Mouse (Mus musculus) hindbrain, postnatal 0 days (tissue): ENCODE results near the gene Pcsk5. TPM values are rescaled to one million over a fixed set of nuclear protein-coding genes. Genes with fewer than 3 reads are reported as not detected.
A peak's percentile ranks its signal among the peaks of the same experiment; 100 is the strongest.

Source experiments
- ATAC-seq: fragments of 200-750 bp; cut with Nextera tagmentation; 2 replicates; pipeline ENCODE4 v1.8.0; 2017; ENCODE audit warnings: mild to moderate bottlenecking, moderate TSS enrichment, moderate library complexity
- DNase-seq: peaks from one replicate; pipeline ENCODE4 v3.0.0-alpha.2; 2015; ENCODE audit warnings: low spot score
- H3K27ac ChIP-seq: fragments of 300-500 bp; sonication (generic); 2 replicates; pipeline ENCODE4 v1.5.1; 2014; ENCODE audit warnings: mild to moderate bottlenecking
- H3K27me3 ChIP-seq: fragments of 300-500 bp; sonication (generic); 2 replicates; pipeline ENCODE4 v1.6.1; 2014; ENCODE audit warnings: low read length, mixed read lengths; ENCODE audit not compliant: insufficient read depth
- H3K36me3 ChIP-seq: fragments of 300-500 bp; sonication (generic); 2 replicates; pipeline ENCODE4 v1.6.1; 2014; ENCODE audit warnings: low read length, mixed read lengths; ENCODE audit not compliant: insufficient read depth
- H3K4me1 ChIP-seq: fragments of 300-500 bp; sonication (generic); 2 replicates; pipeline ENCODE4 v1.6.1; 2014; ENCODE audit warnings: antibody characterized with exemption, low read length, mixed read lengths; ENCODE audit not compliant: insufficient read depth
- H3K4me2 ChIP-seq: fragments of 300-500 bp; sonication (generic); 2 replicates; pipeline ENCODE4 v1.6.1; 2014; ENCODE audit warnings: low read depth, mild to moderate bottlenecking, low read length, moderate library complexity, mixed read lengths
- H3K4me3 ChIP-seq: fragments of 300-500 bp; sonication (generic); 2 replicates; pipeline ENCODE4 v1.5.1; 2014; ENCODE audit warnings: low read length
- H3K9ac ChIP-seq: fragments of 300-500 bp; sonication (generic); replicated peaks from 2 replicates; pipeline ENCODE4 v1.6.1; 2014; ENCODE audit warnings: mild to moderate bottlenecking, low read length, moderate library complexity, mixed read lengths
- H3K9me3 ChIP-seq: fragments of 300-500 bp; sonication (generic); 2 replicates; pipeline ENCODE4 v1.6.1; 2016; ENCODE audit warnings: low read length, mixed read lengths
- CTCF ChIP-seq: IDR thresholded peaks from 2 replicates; pipeline ENCODE4 v1.5.1; 2016; ENCODE audit warnings: antibody characterized with exemption, control low read depth, low read depth
- WGBS: fragments of 180-500 bp; shearing (Covaris S2); extraction: QIAGEN DNeasy Blood & Tissue Kit; methylation state at CpG from one replicate; pipeline ENCODE4 v1.1.7; 2014; 5-methylcytosine and 5-hydroxymethylcytosine counted together
- polyA plus RNA-seq: library from polyadenylated mRNA; unstranded; fragments of >200 nt; fragmentation: Nextera tagmentation; extraction: Ambion mirVana; gene quantifications from 2 replicates; pipeline ENCODE4 v1.2.1, GENCODE M21; 2015
- total RNA-seq: library from RNA; depleted of rRNA; stranded (reverse); fragments of >200 nt; gene quantifications from 2 replicates; pipeline ENCODE4 v1.2.3, GENCODE M21; 2014

Pcsk5 gene
- total and polyA plus RNA-seq, 2 experiments from 2014 or later, result 12.4 to 16.2 TPM

GRCm38 (mm10) chr19:17745380-17745779, 92.1 kb downstream of the Pcsk5 start:
- 89% methylated on average over 2 of the region's 2 CpGs for WGBS
- Histone ChIP-seq H3K9ac (no peak overlapping the region), H3K4me1 (no peaks in the 10 kb centered on the region), H3K4me2 (no peak overlapping the region), H3K9me3 (no peaks in the 10 kb centered on the region), H3K27me3 (no peaks in the 10 kb centered on the region), H3K27ac (no peak overlapping the region), H3K36me3 (no peaks in the 10 kb centered on the region), H3K4me3 (no peak overlapping the region)
- no peak for ATAC-seq
- no peak for TF ChIP-seq CTCF
- no peak for DNase-seq

- Histone ChIP-seq H3K27ac (no peak overlapping the region), H3K4me1 (no peaks in the 10 kb centered on the region)
- WGBS, result 73% methylated on average over 8 of the region's 8 CpGs
These were observed 92.9 kb downstream of the Pcsk5 start for GRCm38 (mm10) chr19:17744474-17745069.

GRCm38 (mm10) chr19:17741465-17741864, 96.0 kb downstream of the Pcsk5 start:
- 44% methylated on average over 1 of the region's 1 CpGs for WGBS
- Histone ChIP-seq H3K4me3 (no peak overlapping the region), H3K27me3 (no peaks in the 10 kb centered on the region), H3K36me3 (no peaks in the 10 kb centered on the region), H3K4me2 (no peak overlapping the region), H3K9ac (no peak overlapping the region), H3K9me3 (no peaks in the 10 kb centered on the region), H3K27ac (no peak overlapping the region), H3K4me1 (no peaks in the 10 kb centered on the region)
- DNase-seq, result no peak
- no peak for ATAC-seq
- TF ChIP-seq CTCF, result no peak

More at GRCm38 (mm10) chr19:17744474-17745069, 92.9 kb downstream of the Pcsk5 start:
- no peak overlapping the region for H3K4me2 ChIP-seq
- no peaks in the 10 kb centered on the region for H3K27me3 ChIP-seq
- no peak for TF ChIP-seq CTCF
- H3K9me3 ChIP-seq, result no peaks in the 10 kb centered on the region
- no peaks in the 10 kb centered on the region for H3K36me3 ChIP-seq
- no peak overlapping the region for H3K9ac ChIP-seq
- DNase-seq (no peak), ATAC-seq (no peak)
- no peak overlapping the region for H3K4me3 ChIP-seq

- no peaks in the 10 kb centered on the region for H3K36me3 ChIP-seq
These were observed 104.7 kb downstream of the Pcsk5 start for GRCm38 (mm10) chr19:17732676-17733277.

GRCm38 (mm10) chr19:17717066-17717465, 120.4 kb downstream of the Pcsk5 start:
- Histone ChIP-seq H3K9me3 (no peaks in the 10 kb centered on the region), H3K4me2 (no peak overlapping the region), H3K27ac (no peak overlapping the region), H3K4me3 (no peak overlapping the region), H3K36me3 (no peaks in the 10 kb centered on the region), H3K27me3 (no peaks in the 10 kb centered on the region), H3K9ac (no peak overlapping the region), H3K4me1 (no peaks in the 10 kb centered on the region)
- TF ChIP-seq CTCF, result no peak
- ATAC-seq (no peak), DNase-seq (no peak)
- 83% methylated on average over 10 of the region's 10 CpGs for whole genome bisulfite sequencing

More at GRCm38 (mm10) chr19:17732676-17733277, 104.7 kb downstream of the Pcsk5 start:
- ATAC-seq (no peak), DNase-seq (no peak)
- H3K27me3 ChIP-seq, result no peaks in the 10 kb centered on the region
- H3K9me3 ChIP-seq, result no peaks in the 10 kb centered on the region
- no peak overlapping the region for H3K4me2 ChIP-seq
- no peak overlapping the region for H3K27ac ChIP-seq
- no peak overlapping the region for H3K9ac ChIP-seq
- H3K4me3 ChIP-seq, result no peak overlapping the region
- no peak for TF ChIP-seq CTCF
- no peaks in the 10 kb centered on the region for H3K4me1 ChIP-seq

- peak; percentile 64 for ATAC-seq
- TF ChIP-seq CTCF, result no peak
These were observed 122.0 kb downstream of the Pcsk5 start for GRCm38 (mm10) chr19:17715281-17715955.

GRCm38 (mm10) chr19:17691626-17692025, 145.8 kb downstream of the Pcsk5 start:
- no peak for TF ChIP-seq CTCF
- H3K27me3 ChIP-seq, result no peaks in the 10 kb centered on the region
- no peak overlapping the region for H3K4me2 ChIP-seq
- 78% methylated on average over 6 of the region's 6 CpGs for WGBS
- H3K4me1 ChIP-seq, result no peaks in the 10 kb centered on the region
- ATAC-seq, result no peak
- H3K4me3 ChIP-seq, result no peak overlapping the region
- H3K36me3 ChIP-seq, result no peaks in the 10 kb centered on the region
- no peaks in the 10 kb centered on the region for H3K9me3 ChIP-seq
- H3K9ac ChIP-seq, result no peak overlapping the region
- H3K27ac ChIP-seq, result no peak overlapping the region
- no peak for DNase-seq

More at GRCm38 (mm10) chr19:17715281-17715955, 122.0 kb downstream of the Pcsk5 start:
- H3K36me3 ChIP-seq, result no peaks in the 10 kb centered on the region
- no peak overlapping the region for H3K27ac ChIP-seq
- no peak overlapping the region for H3K9ac ChIP-seq
- DNase-seq, result peak; percentile 54
- no peak overlapping the region for H3K4me3 ChIP-seq
- H3K4me2 ChIP-seq, result no peak overlapping the region
- H3K4me1 ChIP-seq, result no peaks in the 10 kb centered on the region
- no peaks in the 10 kb centered on the region for H3K27me3 ChIP-seq
- 62% methylated on average over 9 of the region's 9 CpGs for WGBS
- no peaks in the 10 kb centered on the region for H3K9me3 ChIP-seq
